ENCODE assay signal across 17 mouse cellular contexts in genomic region chr1:87951641-87952040, GRCm38 (mm10).
"Had no signal": no experiment of that assay in that cellular context is flagged by ENCODE, and none has a peak within 500 bp of the region (broad histone marks: within the 10 kb centered on the region; RNA-seq: fewer than 3 reads in every experiment).

No protein-coding gene starts in this region.

- H3K9ac ChIP-seq: neural tube, embryonic 12.5 days; neural tube, embryonic 13.5 days; neural tube, embryonic 15.5 days; stomach, embryonic 15.5 days had no signal

- H3K27me3 ChIP-seq: neural tube, embryonic 12.5 days; neural tube, embryonic 13.5 days; neural tube, embryonic 15.5 days; stomach, embryonic 15.5 days had no signal

- H3K27ac ChIP-seq: neural tube, embryonic 12.5 days; neural tube, embryonic 13.5 days; neural tube, embryonic 15.5 days; stomach, embryonic 15.5 days; stomach, postnatal 0 days had no signal

- H3K4me3 ChIP-seq: neural tube, embryonic 12.5 days; neural tube, embryonic 13.5 days; neural tube, embryonic 15.5 days; stomach, embryonic 15.5 days had no signal

- H3K4me2 ChIP-seq: neural tube, embryonic 12.5 days; neural tube, embryonic 13.5 days; neural tube, embryonic 15.5 days; stomach, embryonic 15.5 days had no signal

- DNase-seq: retina, postnatal 1 day; right cerebral cortex, adult 18-20 months; right cerebral cortex, postnatal 14 days; right cerebral cortex, postnatal 25 days; right cerebral cortex, postnatal 4 days; spleen, adult 18-20 months; thymus, adult 18-20 months; thymus, adult 2 months; thymus, postnatal 14 days; thymus, postnatal 25 days; thymus, postnatal 36 days; thymus, postnatal 4 days had no signal

- H3K4me1 ChIP-seq: neural tube, embryonic 12.5 days; neural tube, embryonic 13.5 days; neural tube, embryonic 15.5 days; stomach, embryonic 15.5 days had no signal

- H3K9me3 ChIP-seq: neural tube, embryonic 12.5 days; neural tube, embryonic 13.5 days; neural tube, embryonic 15.5 days; stomach, embryonic 15.5 days had no signal
